Mouse (Mus musculus) cerebellum, adult 11-12 months (tissue): ENCODE results near the gene Dstyk.
A peak's percentile ranks its signal among the peaks of the same experiment; 100 is the strongest.

Experiments used
- DNase-seq: peaks from one replicate; pipeline ENCODE4 v3.0.0; 2022

Gene Dstyk

DNA sequence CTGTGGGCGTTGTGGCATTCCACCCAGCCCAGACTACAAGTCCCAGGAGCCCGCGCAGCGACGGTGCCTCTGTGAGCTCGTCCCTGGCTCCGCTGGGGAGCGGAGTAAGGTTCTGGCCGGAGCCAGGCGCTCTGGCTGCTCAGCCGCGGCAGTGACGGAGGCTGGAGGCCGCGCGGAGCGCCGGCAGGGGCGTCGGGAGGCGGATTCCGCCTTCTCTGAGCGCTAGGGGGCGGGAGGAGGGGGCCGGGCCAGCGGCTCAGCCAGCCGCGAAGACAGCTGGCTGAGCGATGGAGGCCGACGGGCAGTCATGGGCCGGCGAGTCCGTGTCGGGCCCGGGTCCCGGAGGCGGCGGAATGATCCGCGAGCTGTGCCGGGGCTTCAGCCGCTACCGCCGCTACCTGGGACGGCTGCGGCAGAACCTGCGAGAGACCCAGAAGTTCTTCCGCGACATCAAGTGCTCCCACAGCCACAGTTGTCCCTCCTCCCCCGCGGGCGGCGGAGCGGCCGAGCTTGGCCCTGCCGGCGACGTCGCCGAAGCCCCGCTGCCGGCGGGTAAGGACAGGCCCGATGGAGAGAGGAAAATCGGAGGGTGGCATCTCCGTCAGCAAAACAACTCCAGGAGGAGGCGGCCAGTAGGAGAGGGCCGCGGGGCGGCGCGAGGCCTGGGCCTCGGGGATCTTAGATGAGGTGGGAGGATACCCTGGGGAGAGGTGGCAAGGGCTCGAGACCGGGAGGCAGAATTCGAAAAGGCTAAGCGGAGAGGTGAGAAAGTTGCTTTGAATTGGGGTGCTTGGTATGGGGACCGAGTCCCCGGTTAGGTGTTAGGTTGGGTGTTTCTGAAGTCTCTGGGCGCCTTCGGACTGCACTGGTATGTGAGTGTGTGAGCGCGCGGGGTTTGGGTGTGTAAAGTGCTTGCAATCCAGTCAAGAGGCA is at the start of gene Dstyk:
TSS of gene Dstyk (plus strand) at position 237 of the 933 bp plus-strand sequence.
- DNase-seq, result peak; percentile 90

DNA sequence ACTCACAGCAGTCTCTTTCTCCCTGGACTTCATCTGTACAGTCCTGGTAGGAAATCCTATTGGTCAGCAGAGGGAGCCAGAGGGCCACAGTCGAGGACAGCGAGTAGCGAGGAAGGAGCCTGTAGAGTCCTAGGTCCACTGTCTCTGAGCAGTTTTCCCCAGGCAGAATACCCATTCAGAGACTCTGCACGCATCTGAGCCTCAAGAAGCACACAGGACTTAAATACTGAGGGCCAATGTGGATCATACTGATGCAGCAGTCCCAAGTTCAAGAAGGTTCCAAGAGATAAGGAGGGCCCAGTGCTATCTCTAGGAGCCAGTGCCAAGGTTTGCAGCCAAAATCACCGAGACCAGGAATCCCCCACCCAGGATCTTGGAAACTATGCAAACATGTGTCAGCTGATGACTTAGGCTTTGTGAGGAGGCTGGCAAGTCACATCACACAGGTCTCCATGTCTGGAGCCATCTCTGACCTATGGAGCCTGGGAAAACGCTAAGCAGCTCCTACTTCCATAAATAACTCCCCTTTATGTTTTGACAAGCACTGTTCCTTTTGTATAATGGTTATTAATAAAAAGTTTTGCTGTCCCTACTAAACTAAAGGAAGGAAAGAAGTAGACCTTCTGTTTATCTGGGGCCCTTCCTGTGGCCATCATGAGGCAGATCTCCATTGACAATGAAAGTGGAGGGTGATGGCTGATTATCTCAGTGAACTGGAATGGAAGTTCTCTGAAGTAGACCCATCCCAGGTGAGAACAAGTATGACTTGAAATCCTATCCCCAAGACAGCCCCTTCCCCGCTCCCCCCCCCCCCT is 49.5 kb upstream of the Dstyk start:
- DNase-seq, result peak; percentile 86

DNA sequence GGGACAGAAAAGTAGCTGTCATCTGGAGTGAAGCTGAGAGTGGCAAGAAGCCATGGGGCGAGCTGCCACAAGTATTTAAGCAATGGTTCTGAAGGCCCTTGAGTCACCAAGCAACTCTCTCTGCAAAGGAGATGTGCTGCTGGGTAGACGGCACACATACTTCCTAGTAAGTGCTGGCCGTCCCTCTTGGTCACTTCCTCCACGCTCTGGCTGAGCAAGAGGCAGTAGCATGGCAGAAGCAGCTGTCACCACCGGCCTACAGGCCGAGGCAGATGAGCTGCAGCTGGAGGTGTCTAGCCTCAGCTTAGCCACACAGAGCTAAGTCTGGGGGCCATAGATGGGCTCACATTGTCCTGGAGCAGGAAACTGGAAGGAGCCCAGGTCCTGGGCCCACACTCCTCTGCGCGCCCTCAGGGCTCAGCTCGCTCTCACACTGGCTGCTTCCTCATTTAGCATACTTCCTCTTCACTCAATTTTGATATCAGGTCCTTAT is 46.6 kb upstream of the Dstyk start:
- peak; percentile 35 for DNase-seq

DNA sequence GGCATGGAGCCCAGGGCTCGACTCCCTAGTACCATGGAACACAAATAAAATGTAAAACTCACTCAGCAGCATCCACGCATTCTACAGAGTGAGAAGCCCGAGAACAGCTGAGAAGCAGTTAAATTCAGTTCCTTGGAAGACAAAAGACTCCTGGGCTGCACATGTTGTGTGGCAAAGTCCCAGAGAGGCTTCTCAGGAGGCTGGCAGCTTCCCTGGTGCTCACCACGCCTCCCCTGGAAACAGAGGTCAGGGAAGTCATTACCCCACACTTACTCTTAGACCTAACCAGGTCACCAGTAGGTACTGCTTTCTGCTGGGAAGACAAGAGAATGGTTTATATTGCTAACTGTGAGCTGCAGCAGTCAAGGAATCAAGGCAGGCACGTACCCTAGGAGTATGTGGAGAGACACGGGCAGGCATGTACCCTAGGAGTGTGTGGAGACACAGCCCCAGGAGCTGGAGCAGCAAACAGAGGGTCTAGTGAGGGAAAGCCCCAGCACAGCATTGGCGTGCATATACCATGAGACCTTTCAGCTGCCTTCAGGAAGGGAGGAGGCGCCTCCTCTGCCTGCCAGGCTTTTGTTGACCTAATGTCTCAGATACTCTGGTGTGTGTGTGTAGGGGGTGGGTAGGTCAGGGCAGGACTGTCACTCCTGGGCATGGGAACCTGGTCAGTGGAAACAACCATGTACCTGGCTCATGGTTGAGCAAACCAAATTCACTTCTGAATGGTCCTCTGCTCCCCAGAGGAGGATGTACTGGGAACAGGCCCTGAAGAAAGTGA is 45.9 kb upstream of the Dstyk start:
- DNase-seq, result no peak

DNA sequence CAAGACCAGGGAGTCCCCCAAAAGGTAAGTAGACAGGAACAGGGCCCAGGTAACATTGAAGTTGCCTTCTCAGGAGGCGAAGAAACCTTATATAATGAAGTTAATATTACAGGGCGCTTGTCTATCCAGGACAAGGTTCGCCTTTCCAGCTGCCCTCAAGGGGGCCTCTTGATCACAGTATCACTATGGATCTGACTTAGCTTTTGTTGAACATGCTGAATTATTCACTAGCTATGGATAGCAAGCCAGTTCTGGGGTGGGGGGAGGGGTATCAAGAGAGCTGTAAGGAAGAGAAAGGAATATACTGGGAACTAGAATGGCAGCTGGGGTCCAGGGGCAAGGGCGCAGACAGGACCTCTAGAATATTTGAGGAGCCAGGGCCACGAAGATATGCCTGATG is 45.0 kb upstream of the Dstyk start:
- no peak for DNase-seq

DNA sequence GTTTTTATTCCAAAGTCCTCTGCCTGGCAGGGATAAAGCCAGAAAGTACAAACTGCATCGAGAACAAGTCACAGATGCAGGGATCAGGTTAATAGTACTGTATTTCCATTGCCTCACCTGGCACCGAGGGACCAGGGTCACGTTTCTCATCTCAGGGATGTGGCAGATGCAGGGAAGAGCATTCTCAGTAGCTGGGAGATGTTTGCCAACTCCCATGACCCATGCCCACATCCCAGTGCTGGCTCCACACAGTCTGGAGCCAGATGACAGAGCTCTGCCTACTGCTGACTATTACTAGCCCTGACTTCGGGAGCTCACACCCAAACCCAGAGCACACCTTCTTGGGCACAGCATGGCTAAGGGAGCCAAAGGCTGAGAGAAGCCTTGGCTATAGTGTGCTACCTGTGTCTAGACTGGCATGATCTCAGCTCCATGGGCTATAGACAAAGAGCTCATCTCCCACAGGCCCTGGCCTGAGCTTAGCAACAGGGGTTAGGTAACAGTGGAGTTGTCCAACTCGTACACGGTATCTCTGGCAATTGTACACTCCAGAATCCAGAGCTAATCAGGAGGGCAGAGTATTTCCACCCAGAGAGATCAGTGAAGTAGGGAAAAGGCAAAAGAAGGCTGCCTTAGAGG is 44.3 kb upstream of the Dstyk start:
- no peak for DNase-seq

DNA sequence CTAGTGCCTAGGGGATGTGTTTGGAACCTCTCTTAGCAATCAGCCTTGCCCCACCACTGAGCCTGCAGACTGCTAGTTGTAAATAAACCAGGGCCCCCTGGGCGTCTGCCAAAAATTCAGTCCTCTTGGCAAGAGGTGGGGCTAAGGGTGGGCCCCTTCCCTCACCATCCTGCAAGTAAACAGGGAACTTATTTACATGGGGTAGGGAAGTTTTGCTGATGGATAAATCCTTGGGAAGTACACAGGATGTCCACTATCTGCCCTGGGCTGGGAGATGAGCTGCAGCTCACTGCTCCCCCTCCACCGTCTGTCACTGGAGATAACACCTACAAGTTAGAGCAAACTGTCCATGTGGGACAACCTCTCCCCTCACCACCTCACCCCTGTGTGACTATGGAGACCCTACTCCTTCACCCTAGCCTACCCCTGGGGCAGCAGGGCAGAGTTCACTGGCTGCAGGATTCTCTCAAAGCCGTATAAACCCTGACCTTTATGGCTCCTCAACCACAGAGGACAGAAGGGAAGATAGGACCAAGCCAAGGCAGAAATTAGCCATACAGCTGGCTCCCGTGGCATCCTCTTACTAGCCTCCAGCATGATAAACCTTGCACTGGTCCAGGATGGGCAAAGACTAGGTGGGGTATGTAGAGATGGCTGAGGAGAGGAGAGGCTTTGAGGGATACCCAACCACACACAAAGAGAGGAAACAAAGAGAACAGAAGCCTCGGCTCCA is 43.0 kb upstream of the Dstyk start:
- DNase-seq, result no peak

DNA sequence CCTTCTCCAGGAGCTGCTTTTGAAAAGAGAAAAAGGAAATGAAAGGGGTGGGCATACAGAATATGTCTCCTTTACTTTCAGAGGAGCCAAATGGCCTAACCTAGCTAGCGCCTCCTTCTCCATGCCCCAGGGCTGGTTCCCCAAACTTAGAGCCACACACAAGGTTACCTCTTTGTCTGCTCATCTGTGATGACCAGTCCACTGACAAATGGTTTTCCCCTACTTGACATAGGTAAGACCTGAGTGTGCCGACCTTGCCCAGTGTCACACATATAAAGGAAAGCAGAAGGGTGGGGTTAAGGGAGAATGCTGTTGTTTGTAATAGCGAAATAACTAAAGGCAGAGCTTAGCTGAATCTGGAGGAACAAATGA is 42.5 kb upstream of the Dstyk start:
- DNase-seq, result no peak

DNA sequence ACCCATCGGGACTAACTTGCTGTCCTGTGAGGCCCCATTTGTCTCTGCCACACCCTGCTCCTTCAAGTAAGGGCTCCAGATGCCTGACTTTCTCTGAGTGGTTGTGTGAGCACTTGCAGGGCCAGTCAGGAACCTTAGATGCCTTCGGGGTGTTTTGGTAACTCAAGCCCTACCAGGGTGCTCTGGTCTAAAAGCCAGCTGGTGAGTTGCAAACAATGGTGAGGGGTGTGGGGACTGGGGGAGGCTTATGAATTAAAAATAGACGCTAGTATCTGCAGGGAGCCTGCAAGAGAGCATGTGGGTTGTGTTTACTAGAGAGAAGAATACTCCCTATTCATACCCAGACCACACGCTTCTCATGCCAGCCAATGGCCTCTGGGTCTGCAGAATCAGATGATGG is 42.1 kb upstream of the Dstyk start:
- no peak for DNase-seq

DNA sequence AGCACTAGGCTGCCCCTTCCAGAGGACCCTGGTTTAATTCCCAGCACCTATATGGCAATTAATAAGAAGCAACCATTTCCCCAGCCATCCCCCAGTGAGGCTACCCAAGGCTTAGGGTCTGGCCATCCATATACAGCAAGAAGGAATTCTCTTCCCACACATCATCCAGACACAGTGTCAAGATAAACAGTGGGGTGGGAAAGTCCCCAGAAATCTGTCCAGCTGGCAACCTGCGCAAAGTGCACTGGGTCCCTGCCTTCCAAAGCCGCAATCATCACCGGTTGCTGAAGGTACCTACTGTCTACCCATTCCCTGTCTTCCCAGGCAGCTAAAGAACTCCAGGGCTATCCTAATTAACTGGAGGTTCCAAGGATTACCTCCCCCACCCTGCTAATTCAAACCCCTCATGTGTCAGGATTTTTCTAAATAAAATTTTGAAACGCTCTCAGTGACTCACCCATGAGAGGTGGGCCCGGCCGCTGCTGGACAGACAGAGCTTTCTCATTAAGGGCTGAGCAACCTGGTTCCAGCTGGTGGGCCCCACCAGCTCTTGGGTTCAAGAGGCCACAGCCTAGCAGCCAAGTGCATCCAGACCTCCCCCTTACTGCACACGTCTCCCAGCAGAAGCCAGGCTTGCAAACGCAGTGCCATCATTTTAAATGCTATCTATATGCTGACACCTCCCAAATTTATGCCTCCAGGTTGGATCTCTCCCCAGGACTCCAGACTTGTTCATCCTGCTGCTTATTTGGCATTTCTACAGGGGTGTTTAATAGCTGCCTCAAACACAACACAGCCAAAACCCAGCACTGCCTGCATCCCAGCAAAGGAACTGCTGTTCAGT is 40.9 kb upstream of the Dstyk start:
- DNase-seq, result peak; percentile 33

DNA sequence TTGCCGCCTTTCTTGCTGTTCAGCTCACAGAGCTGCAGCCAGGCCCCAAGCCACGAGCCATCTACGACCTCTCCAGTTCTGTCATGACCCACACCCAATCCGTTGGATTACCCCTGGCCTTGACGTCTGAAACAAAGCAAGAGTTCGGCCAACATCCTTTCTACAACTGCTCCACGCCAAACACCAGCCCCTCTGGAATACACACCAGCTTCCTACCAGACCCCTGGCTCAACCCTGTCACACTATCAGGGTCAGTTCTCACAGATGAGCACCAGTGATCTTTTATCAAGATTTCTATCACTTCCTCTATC is 40.3 kb upstream of the Dstyk start:
- no peak for DNase-seq

DNA sequence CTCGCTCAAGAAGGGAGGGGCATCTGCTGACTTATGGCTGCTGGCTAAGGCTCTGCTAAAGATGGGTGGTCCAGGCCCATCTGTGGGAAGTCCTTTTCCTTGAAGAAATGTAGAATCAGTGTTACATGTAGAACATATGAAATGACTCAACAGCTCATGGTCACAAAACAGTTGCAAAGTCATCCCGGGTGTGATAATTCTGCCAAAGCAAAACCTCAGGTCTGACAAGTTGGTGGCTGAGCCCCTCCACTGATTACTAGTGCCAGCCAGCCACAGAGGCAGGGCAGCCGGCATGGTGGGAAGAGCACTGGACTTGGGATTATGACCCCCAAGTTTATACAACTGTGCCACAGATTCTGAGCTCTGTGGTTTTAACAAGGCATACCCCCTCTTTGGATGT is 39.5 kb upstream of the Dstyk start:
- peak; percentile 16 for DNase-seq

DNA sequence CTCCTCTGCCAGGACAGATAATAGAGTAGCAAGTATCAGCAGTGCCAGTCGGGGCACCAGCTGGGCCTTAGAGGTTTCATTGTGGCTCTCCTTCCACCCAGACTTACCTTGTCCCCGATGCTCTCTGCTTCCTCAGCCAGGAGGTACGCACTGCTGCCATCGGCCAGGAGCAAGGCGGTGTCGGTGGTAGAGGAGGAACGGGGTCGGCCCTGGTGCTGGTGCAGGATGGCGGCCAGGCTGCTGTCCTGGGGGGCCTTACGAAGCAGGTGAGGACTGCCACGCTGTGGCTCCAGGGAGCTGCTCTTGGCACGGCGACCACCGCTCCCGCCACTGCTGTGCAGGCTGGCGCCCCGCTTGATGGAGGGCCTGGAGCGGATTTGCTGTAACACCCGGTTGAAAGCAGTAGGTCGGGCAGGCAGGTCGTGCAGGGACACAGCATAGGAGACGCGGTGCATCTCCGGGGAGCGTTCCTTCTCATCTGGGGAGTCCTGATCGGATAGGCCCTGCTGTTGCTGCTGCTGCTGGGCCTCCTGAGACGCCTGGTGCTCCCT is 36.7 kb upstream of the Dstyk start:
- peak; percentile 56 for DNase-seq

DNA sequence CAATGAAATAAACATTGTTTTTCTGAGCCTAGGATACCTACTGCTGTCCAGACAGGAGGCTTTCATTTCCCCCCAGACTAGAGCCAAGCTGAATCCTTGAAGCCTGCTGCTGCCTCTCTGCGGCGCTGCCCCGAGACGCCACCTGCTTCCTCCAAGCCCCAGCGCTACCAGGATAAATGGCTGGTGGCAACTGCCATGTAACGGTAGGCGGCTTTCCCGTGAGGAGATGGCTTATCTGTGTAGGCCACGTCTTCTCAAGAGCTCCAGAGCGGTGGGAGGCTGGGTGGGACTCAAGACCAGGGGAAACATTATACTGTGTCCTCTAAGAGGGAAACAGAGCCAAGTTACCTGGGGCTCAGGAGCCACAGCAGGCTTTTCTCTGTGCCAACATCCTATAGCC is 35.4 kb upstream of the Dstyk start:
- DNase-seq, result peak; percentile 77

DNA sequence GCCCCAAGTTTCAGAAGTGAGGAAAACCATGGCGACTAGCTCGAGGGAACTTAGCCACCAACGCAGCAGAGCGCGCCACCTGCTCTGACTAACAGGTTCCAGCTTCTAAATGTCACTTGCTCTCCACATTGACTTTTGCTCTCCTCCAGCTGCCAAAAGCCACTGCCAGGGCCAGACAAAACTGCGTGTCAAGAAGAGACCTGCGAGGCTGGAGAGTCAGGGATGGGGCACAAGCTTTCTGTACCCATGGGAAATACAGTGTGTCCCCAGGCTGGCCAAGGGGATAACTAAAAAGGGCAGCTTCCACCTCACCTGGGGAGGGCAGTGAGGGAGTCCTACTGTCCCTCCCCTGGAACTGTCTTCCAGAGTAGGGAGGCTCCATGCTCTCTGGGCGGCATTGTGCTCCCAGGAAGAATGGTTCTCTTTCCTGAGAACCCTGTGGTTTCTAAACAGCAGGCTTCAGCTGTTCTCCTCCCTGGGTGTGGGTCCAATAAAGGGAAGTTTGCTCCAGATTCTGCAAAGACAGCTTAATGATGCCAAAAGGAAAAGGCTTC is 33.3 kb upstream of the Dstyk start:
- peak; percentile 60 for DNase-seq

DNA sequence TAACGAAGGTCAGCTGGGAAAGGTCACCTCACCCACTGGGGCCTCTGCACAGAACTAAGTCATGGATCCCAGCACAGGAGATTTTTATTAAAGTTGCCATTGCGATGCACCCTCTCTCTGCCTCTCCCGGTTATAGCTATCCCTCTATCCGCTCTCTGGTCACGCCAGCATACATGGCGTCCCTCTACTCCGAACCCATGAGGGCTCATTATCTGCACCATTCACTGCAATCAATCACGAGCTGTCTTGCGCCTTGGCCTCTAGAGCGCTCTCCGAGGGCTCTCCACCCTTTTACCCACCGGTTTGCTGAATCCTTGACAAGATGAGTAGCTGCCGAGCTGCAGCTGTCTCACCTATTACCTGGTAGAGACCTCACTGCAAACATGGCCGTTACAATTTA is 32.1 kb upstream of the Dstyk start:
- peak; percentile 22 for DNase-seq

DNA sequence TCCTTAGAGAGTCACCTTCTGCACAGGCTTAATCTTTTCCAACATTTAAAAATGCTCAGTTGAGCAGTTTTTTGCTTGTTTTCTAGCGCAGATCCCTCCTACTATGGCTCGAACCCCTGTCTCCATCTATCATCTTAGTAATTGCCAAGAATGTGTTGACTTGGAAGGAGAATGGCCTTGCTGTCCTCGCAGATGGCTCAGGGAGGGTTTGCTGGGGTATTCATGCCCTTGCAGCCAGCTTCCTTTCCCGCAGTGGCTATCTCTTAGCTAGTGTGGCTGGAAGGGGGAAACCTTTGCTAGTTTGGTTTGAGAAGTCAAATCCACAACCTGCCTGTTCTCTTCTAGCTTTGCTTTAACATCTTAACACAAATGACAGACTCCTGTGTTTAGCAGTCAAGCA is 31.6 kb upstream of the Dstyk start:
- peak; percentile 51 for DNase-seq

DNA sequence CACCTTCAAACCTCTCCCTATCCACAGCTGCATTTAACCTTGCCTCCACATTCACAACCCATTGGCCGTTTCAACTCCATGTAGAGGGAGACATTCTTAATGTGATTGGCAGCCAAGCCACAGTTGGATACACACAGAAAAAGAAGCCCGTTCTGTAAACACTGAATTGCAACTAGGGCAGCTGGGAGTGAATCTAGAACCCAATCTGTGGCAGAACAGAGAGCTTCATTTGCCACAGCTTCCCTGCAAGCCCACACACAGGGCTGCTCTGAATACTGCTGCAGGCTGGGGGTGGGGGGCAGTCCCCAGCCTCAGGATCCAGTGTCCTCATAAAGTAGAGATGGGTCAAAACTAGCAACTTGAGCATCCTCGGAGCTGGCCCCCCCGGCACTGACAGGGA is 31.1 kb upstream of the Dstyk start:
- DNase-seq, result peak; percentile 39

DNA sequence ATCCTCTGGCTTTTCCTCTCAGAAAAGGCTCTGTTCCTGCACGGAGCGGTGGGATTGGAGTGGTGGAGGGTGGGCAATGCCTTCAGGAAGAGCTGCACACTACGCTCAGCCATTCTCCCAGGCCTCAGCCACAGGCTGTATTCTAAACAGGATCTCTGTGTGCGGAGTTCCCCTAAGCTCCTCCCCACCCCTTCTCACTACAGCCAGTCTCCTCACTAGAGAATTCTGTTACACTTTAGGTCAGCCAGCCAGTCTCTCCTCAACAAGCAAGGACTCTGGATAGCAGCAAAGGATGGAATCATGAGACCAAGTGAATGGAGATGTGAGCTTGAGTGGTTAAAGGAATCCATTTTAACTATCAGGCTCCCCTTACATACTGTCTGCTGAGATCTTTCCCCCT is 29.4 kb upstream of the Dstyk start:
- peak; percentile 65 for DNase-seq
